Mouse (Mus musculus) brain, embryonic 14.5 days (tissue): ENCODE data around the gene Sprr2h.

Experiments used
- CTCF ChIP-seq: fragments of 200-500 bp; IDR thresholded peaks from 2 replicates; pipeline ENCODE4 v1.5.1; 2012; ENCODE audit warnings: inconsistent platforms, mild to moderate bottlenecking, moderate library complexity, borderline replicate concordance; ENCODE audit not compliant: insufficient read depth, insufficient read length; ENCODE audit errors: extremely low read depth
- POLR2A ChIP-seq: fragments of 200-500 bp; IDR thresholded peaks from 2 replicates; pipeline ENCODE4 v1.6.1; 2012; ENCODE audit warnings: mild to moderate bottlenecking, inconsistent platforms, borderline replicate concordance; ENCODE audit not compliant: poor library complexity, insufficient read depth, insufficient read length, severe bottlenecking; ENCODE audit errors: extremely low read depth

DNA sequence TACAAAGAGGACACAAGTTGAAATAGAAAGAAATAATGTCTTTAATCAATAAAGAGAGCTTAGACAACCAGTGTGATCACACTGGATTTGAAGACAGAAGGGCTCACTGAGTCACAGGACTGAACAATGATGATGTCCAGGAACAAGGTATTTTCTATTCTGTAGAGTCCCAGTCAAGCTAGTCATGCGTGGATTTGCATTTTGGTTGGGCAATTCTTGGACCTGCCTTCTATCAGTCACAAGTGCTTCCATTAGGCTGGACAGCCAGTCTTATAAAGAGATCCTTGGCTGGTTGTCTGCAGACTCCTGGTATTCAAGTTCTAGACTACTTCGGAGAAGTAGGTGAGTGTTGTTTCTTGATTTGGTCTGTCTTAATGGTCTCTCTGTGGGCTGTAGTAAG, 22.2 kb downstream of the Sprr2h start, which contains the start of gene Sprr2i:
- TF ChIP-seq CTCF (no peak), POLR2A (no peak)
